Mouse (Mus musculus) hindbrain, embryonic 16.5 days (tissue): Measurements from ENCODE around the gene Cltb. TPM values are rescaled to one million over a fixed set of nuclear protein-coding genes. Genes with fewer than 3 reads are reported as not detected.

Experiments used
- ATAC-seq: fragments of 200-750 bp; cut with Nextera tagmentation; 2 replicates; pipeline ENCODE4 v1.8.0; 2017; ENCODE audit warnings: moderate TSS enrichment, moderate library complexity
- H3K27ac ChIP-seq: fragments of 300-500 bp; sonication (generic); 2 replicates; pipeline ENCODE4 v1.5.1; 2014; ENCODE audit warnings: low read depth, mild to moderate bottlenecking, control low read depth, low read length, moderate library complexity
- H3K27me3 ChIP-seq: fragments of 300-500 bp; sonication (generic); replicated peaks from 2 replicates; pipeline ENCODE4 v1.6.1; 2014; ENCODE audit warnings: low read length; ENCODE audit not compliant: control insufficient read depth, insufficient read depth
- H3K36me3 ChIP-seq: fragments of 300-500 bp; sonication (generic); 2 replicates; pipeline ENCODE4 v1.6.1; 2014; ENCODE audit warnings: mild to moderate bottlenecking, low read length, moderate library complexity, mixed read lengths; ENCODE audit not compliant: control insufficient read depth, insufficient read depth
- H3K4me1 ChIP-seq: fragments of 300-500 bp; sonication (generic); 2 replicates; pipeline ENCODE4 v1.6.1; 2014; ENCODE audit warnings: low read depth, low read length; ENCODE audit not compliant: control insufficient read depth, insufficient read depth
- H3K4me2 ChIP-seq: fragments of 300-500 bp; sonication (generic); 2 replicates; pipeline ENCODE4 v1.6.1; 2014; ENCODE audit warnings: mild to moderate bottlenecking, low read length, control low read depth, moderate library complexity
- H3K4me3 ChIP-seq: fragments of 300-500 bp; sonication (generic); 2 replicates; pipeline ENCODE4 v1.5.1; 2014; ENCODE audit warnings: mild to moderate bottlenecking, low read length, control low read depth, moderate library complexity
- H3K9ac ChIP-seq: fragments of 300-500 bp; sonication (generic); 2 replicates; pipeline ENCODE4 v1.6.1; 2014; ENCODE audit warnings: low read depth, mild to moderate bottlenecking, control low read depth, low read length, moderate library complexity
- H3K9me3 ChIP-seq: fragments of 300-500 bp; sonication (generic); 2 replicates; pipeline ENCODE4 v1.6.1; 2014; ENCODE audit warnings: mild to moderate bottlenecking, low read length, moderate library complexity; ENCODE audit not compliant: control insufficient read depth
- WGBS: fragments of 180-500 bp; shearing (Covaris S2); extraction: QIAGEN DNeasy Blood & Tissue Kit; methylation state at CpG from one replicate; pipeline ENCODE4 v1.1.7; 2014; 5-methylcytosine and 5-hydroxymethylcytosine counted together
- polyA plus RNA-seq: library from polyadenylated mRNA; unstranded; fragments of >200 nt; fragmentation: Nextera tagmentation; extraction: Ambion mirVana; gene quantifications from 2 replicates; pipeline ENCODE4 v1.2.1, GENCODE M21; 2015

Cltb gene
- polyA plus RNA-seq, 1 experiment from 2014 or later = 276 TPM

GRCm38 (mm10) chr13:54571637-54572036, 39.5 kb downstream of the Cltb start:
- Histone ChIP-seq H3K27ac (no peak overlapping the region), H3K27me3 (peaks cover 3% of the 10 kb centered on the region; the same call in 1 of the 2 replicates), H3K4me3 (no peak overlapping the region)

GRCm38 (mm10) chr13:54570736-54571135, 40.4 kb downstream of the Cltb start:
- H3K4me2 ChIP-seq = no peak overlapping the region
- H3K9ac ChIP-seq = no peak overlapping the region
- H3K9me3 ChIP-seq = no peaks in the 10 kb centered on the region
- peaks cover 3% of the 10 kb centered on the region; the same call in 1 of the 2 replicates for H3K27me3 ChIP-seq
- H3K27ac ChIP-seq = no peak overlapping the region
- H3K4me1 ChIP-seq = peaks cover 7% of the 10 kb centered on the region; the same call in 1 of the 2 replicates
- ATAC-seq = no peak
- H3K36me3 ChIP-seq = no peaks in the 10 kb centered on the region
- 73% methylated on average over 4 of the region's 4 CpGs for WGBS
- H3K4me3 ChIP-seq = no peak overlapping the region

More at GRCm38 (mm10) chr13:54571637-54572036, 39.5 kb downstream of the Cltb start:
- no peak for ATAC-seq
- H3K9ac ChIP-seq = no peak overlapping the region
- H3K9me3 ChIP-seq = no peaks in the 10 kb centered on the region
- no peak overlapping the region for H3K4me2 ChIP-seq
- H3K36me3 ChIP-seq = peaks cover 1% of the 10 kb centered on the region; the same call in 1 of the 2 replicates
- peaks cover 15% of the 10 kb centered on the region for H3K4me1 ChIP-seq
- WGBS = 33% methylated on average over 2 of the region's 2 CpGs

- H3K9me3 ChIP-seq = no peaks in the 10 kb centered on the region
- no peak overlapping the region for H3K27ac ChIP-seq
- WGBS = 55% methylated on average over 1 of the region's 1 CpGs
- no peak overlapping the region for H3K9ac ChIP-seq
- no peak overlapping the region for H3K4me2 ChIP-seq
- no peak overlapping the region for H3K4me3 ChIP-seq
- peaks cover 3% of the 10 kb centered on the region; the same call in 1 of the 2 replicates for H3K27me3 ChIP-seq
- ATAC-seq = no peak
- H3K4me1 ChIP-seq = peaks cover 6% of the 10 kb centered on the region
- no peaks in the 10 kb centered on the region for H3K36me3 ChIP-seq
These were observed 41.9 kb downstream of the Cltb start for GRCm38 (mm10) chr13:54569282-54569681.

DNA sequence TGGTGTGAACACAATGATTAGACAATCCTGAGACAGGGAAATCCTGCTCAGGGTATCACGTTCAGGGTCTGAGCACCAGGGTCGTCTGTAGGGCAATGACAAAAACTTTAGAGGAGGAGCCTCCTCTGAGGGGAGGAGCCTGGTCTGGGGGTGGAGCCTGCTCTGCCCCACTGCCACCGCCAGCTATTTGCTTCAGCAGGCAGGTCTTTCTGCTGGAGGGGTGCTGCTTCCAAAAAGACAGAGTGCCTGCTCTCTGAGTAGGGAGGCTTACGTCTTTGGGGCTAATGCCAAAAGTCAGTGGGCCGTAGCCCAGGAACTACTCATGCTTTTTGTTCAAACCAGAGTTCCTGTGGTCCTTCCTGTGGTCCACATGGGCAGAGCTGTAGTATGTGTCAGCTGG, 42.8 kb downstream of the Cltb start:
- no peaks in the 10 kb centered on the region for H3K36me3 ChIP-seq
- no peak overlapping the region for H3K4me3 ChIP-seq
- peaks cover 3% of the 10 kb centered on the region; the same call in 1 of the 2 replicates for H3K27me3 ChIP-seq
- no peak for ATAC-seq
- no peak overlapping the region for H3K4me2 ChIP-seq
- WGBS = 41% methylated on average over 5 of the region's 5 CpGs
- H3K9me3 ChIP-seq = no peaks in the 10 kb centered on the region
- H3K4me1 ChIP-seq = peaks cover 13% of the 10 kb centered on the region
- no peak overlapping the region for H3K27ac ChIP-seq
- H3K9ac ChIP-seq = no peak overlapping the region

DNA sequence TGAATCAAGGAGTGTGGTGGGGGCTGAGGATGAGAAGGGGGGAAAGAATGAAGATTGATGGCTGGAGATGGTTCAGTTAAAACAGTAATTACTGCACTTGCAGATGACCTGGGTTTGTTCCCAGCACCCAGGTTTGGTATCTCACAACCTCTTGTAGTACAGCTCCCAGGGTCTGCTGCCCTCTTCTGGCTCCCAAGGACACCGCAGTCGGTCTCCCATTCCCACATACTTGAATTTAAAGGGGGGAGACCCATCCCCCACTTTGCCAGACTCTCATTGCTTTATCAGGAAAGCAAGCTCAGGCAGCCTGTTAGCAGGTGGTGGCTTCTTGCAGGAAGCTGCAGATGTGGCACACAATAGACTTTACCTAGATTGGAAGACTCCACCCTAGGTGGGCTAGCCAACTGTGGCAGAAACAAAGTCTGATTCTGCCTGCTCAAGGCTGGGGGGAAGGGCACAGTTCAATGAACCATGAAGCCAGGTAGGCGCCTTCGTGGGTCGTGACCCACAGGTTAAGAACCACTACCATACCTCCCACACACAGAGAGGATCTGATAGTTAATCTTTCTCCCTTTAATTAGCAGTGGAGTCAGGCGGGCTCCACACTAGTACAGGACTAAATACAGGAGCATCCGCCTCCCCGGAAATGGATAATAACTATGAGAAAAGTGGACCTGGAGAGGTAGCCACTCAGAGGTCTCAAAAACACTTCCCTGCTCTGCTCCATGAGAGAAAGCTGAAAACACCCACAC, 45.4 kb downstream of the Cltb start:
- H3K4me2 ChIP-seq = peak overlapping the region; percentile 81
- peak overlapping the region; percentile 86; the same call in 1 of the 2 replicates for H3K27ac ChIP-seq
- peaks cover 14% of the 10 kb centered on the region; the same call in 1 of the 2 replicates for H3K36me3 ChIP-seq
- no peaks in the 10 kb centered on the region for H3K27me3 ChIP-seq
- peak overlapping the region; percentile 95 for H3K4me3 ChIP-seq
- peak; percentile 35 for ATAC-seq
- no peaks in the 10 kb centered on the region for H3K9me3 ChIP-seq
- H3K9ac ChIP-seq = peak overlapping the region; percentile 41; the same call in 1 of the 2 replicates
- WGBS = 41% methylated on average over 8 of the region's 8 CpGs
- peaks cover 13% of the 10 kb centered on the region for H3K4me1 ChIP-seq

GRCm38 (mm10) chr13:54565201-54565581, 46.0 kb downstream of the Cltb start, which contains the start of gene 4833439L19Rik:
TSS of gene 4833439L19Rik (minus strand) at chr13:54565435.
- WGBS = under 1% methylated on average over 27 of the region's 27 CpGs
- Histone ChIP-seq H3K4me3 (peak within 1 kb of the TSS; percentile 95), H3K4me2 (peak within 1 kb of the TSS; percentile 81), H3K4me1 (peaks cover 13% of the 10 kb centered on the region), H3K9ac (peak within 1 kb of the TSS; percentile 97), H3K27me3 (no peaks in the 10 kb centered on the region), H3K36me3 (peaks cover 16% of the 10 kb centered on the region; the same call in 1 of the 2 replicates), H3K9me3 (no peaks in the 10 kb centered on the region), H3K27ac (peak within 1 kb of the TSS; percentile 86)
- peak; percentile 97 for ATAC-seq

DNA sequence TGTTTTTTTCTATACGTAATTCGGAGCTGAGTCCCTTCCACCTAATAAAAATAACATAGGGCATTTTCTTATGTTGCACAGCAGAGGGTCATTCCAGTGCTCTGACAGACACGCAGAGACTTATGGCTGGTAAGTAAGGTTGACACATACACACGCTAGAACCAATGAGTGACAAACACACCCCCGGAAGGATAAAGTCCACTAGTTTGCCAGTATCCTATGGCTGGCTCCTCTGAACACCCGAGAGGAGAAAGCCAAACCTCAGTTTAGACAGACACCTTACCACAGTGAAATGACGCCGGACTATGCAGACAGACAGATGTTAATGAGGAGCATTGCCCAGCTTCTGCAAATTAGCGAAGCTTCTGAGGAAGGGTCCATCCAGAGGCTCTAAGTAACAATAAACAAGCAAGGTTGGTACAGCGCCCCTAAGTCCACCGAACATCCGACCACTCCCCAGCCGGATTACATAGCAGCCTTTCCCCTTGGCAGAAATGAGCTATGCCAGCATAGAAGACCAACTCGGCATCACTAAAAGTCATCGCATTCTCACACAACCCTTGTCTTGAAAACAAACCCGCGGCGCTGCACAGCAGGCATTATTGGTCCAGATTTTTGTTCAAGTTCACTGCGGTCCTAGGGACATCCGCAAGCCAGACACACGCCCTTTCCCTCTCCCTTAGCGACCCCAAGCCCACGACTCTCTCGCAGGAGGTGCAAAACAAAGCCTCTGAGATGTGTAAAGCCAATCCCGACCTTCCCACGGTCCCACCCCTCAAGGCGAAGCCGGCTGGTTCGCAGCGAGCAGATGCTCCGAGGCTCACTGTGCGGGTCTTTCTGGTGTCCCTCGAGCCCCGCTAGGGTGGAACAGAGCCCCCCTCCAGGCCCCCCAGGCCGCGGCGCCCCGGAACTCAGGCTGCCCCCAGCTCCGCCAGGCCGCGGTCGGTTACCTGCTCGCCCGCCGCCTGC, 46.6 kb downstream of the Cltb start:
- H3K36me3 ChIP-seq = peaks cover 21% of the 10 kb centered on the region
- no peaks in the 10 kb centered on the region for H3K27me3 ChIP-seq
- WGBS = 10% methylated on average over 42 of the region's 45 CpGs
- peak; percentile 79 for ATAC-seq
- no peaks in the 10 kb centered on the region for H3K9me3 ChIP-seq
- H3K4me3 ChIP-seq = peak overlapping the region; percentile 95
- H3K4me1 ChIP-seq = peaks cover 13% of the 10 kb centered on the region
- peak overlapping the region; percentile 78 for H3K4me2 ChIP-seq
- peak overlapping the region; percentile 97 for H3K9ac ChIP-seq
- H3K27ac ChIP-seq = peak overlapping the region; percentile 86

- no peak overlapping the region for H3K27ac ChIP-seq
- WGBS = 76% methylated on average over 7 of the region's 7 CpGs
- no peak overlapping the region for H3K4me2 ChIP-seq
- no peak overlapping the region for H3K9ac ChIP-seq
- no peaks in the 10 kb centered on the region for H3K27me3 ChIP-seq
- ATAC-seq = no peak
- peaks cover 13% of the 10 kb centered on the region for H3K4me1 ChIP-seq
- H3K36me3 ChIP-seq = peaks cover 38% of the 10 kb centered on the region
- no peak overlapping the region for H3K4me3 ChIP-seq
- H3K9me3 ChIP-seq = no peaks in the 10 kb centered on the region
These were observed 48.6 kb downstream of the Cltb start for GRCm38 (mm10) chr13:54562562-54562961.
